Mouse (Mus musculus): Measurements from ENCODE around the gene Acvrl1.

DNA sequence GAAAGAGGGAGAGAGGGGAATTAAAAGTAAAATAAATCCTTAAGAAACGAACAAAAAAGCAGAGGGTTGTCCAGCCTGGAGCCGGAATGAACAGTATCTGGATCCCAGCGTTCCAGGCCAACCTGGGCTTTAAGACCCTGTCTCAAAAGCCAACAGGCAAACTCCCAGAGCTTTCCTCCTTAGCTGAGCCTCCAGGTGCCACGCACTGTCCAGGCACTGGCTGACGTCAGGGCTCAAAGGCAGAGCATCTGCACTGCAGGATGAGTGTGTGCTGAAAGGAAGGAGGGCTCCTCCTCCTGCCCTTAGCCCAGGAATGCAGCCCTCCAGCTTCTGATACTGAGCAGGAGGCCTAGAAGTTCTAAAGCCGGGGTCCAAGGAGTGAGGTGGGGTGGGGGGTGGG is 34.3 kb upstream of the Acvrl1 start:
- TF ChIP-seq POLR2A (IDR thresholded peaks at IDR 0.05; ENCODE audit: control insufficient read depth, low read depth, low read length) = no peak
- TF ChIP-seq CTCF (IDR thresholded peaks at IDR 0.05; ENCODE audit: control insufficient read depth, insufficient read depth, insufficient replicate concordance, low read depth, low read length) = no peak

Data from testis, adult 2 months (tissue).